Mouse (Mus musculus) liver, embryonic 11.5 days (tissue): ENCODE results near the gene Ppp6r2. TPM values are rescaled to one million over a fixed set of nuclear protein-coding genes. Genes with fewer than 3 reads are reported as not detected.

Experiments
- ATAC-seq: fragments of 200-750 bp; cut with Nextera tagmentation; replicated peaks from 2 replicates; pipeline ENCODE4 v1.8.0; 2017; ENCODE audit warnings: moderate number of reproducible peaks, mild to moderate bottlenecking, moderate TSS enrichment, moderate library complexity; ENCODE audit not compliant: low FRiP score
- DNase-seq: peaks from one replicate; pipeline ENCODE4 v3.0.0-alpha.2; 2017; ENCODE audit warnings: low spot score
- H3K27ac ChIP-seq: fragments of 300-500 bp; sonication (generic); 2 replicates; pipeline ENCODE4 v1.5.1; 2014; ENCODE audit warnings: mild to moderate bottlenecking, low read depth, low read length, control low read depth
- H3K27me3 ChIP-seq: fragments of 300-500 bp; sonication (generic); replicated peaks from 2 replicates; pipeline ENCODE4 v1.6.1; 2014; ENCODE audit warnings: low read length, mixed read lengths; ENCODE audit not compliant: control insufficient read depth, insufficient read depth
- H3K36me3 ChIP-seq: fragments of 300-500 bp; sonication (generic); 2 replicates; pipeline ENCODE4 v1.6.1; 2014; ENCODE audit warnings: mild to moderate bottlenecking, low read length, moderate library complexity, mixed read lengths; ENCODE audit not compliant: control insufficient read depth, insufficient read depth
- H3K4me1 ChIP-seq: fragments of 300-500 bp; sonication (generic); replicated peaks from 2 replicates; pipeline ENCODE4 v1.6.1; 2014; ENCODE audit warnings: low read length, mixed read lengths; ENCODE audit not compliant: control insufficient read depth, insufficient read depth
- H3K4me2 ChIP-seq: fragments of 300-500 bp; sonication (generic); 2 replicates; pipeline ENCODE4 v1.6.1; 2014; ENCODE audit warnings: mild to moderate bottlenecking, control low read depth, moderate library complexity
- H3K4me3 ChIP-seq: fragments of 300-500 bp; sonication (generic); 2 replicates; pipeline ENCODE4 v1.5.1; 2014; ENCODE audit warnings: low read depth, low read length, control low read depth
- H3K9ac ChIP-seq: fragments of 300-500 bp; sonication (generic); 2 replicates; pipeline ENCODE4 v1.6.1; 2014; ENCODE audit warnings: low read depth, low read length, control low read depth
- H3K9me3 ChIP-seq: fragments of 300-500 bp; sonication (generic); 2 replicates; pipeline ENCODE4 v1.6.1; 2016; ENCODE audit warnings: low read length, inconsistent platforms, mixed read lengths; ENCODE audit not compliant: control insufficient read depth
- WGBS: fragments of 180-500 bp; shearing (Covaris S2); extraction: QIAGEN DNeasy Blood & Tissue Kit; methylation state at CpG from one replicate; pipeline ENCODE4 v1.1.7; 2014; 5-methylcytosine and 5-hydroxymethylcytosine counted together
- polyA plus RNA-seq: library from polyadenylated mRNA; unstranded; fragments of >200 nt; fragmentation: Nextera tagmentation; extraction: Ambion mirVana; gene quantifications from 2 replicates; pipeline ENCODE4 v1.2.1, GENCODE M21; 2014

The Ppp6r2 gene
- polyA plus RNA-seq, 1 experiment from 2014 or later = 25.0 TPM

GRCm38 (mm10) chr15:89180081-89180541 is 31.2 kb upstream of the Ppp6r2 start:
- ATAC-seq (0 out of 2 replicates have a peak, but pooled peaks have one; percentile 1), DNase-seq (no peak)
- Histone ChIP-seq H3K27ac (peak overlapping the region; percentile 44), H3K36me3 (no peaks in the 10 kb centered on the region), H3K4me1 (peaks cover 40% of the 10 kb centered on the region), H3K9me3 (no peaks in the 10 kb centered on the region), H3K4me2 (peak overlapping the region; percentile 74), H3K4me3 (peak overlapping the region; percentile 64), H3K9ac (peak overlapping the region; percentile 57), H3K27me3 (peaks cover 24% of the 10 kb centered on the region)
- 3% methylated on average over 26 of the region's 26 CpGs for WGBS

- H3K9ac ChIP-seq = peak within 1 kb of the TSS; percentile 57
- DNase-seq (peak; percentile 82), ATAC-seq (peak; percentile 71)
- H3K4me1 ChIP-seq = peaks cover 38% of the 10 kb centered on the region
- H3K27ac ChIP-seq = peak within 1 kb of the TSS; percentile 89
- 1% methylated on average over 58 of the region's 72 CpGs for WGBS
- peaks cover 3% of the 10 kb centered on the region; the same call in 1 of the 2 replicates for H3K36me3 ChIP-seq
- H3K9me3 ChIP-seq = no peaks in the 10 kb centered on the region
- H3K4me2 ChIP-seq = peak within 1 kb of the TSS; percentile 74
- peak within 1 kb of the TSS; percentile 64 for H3K4me3 ChIP-seq
- peaks cover 22% of the 10 kb centered on the region for H3K27me3 ChIP-seq
Observed at GRCm38 (mm10) chr15:89180571-89181229, 30.7 kb upstream of the Ppp6r2 start, which contains the start of gene Plxnb2. TSS of gene Plxnb2 (minus strand) at chr15:89180788.

- H3K9ac ChIP-seq = peak overlapping the region; percentile 26; the same call in 1 of the 2 replicates
- no peak for DNase-seq
- no peak overlapping the region for H3K27ac ChIP-seq
- ATAC-seq = no peak
- peaks cover 22% of the 10 kb centered on the region for H3K27me3 ChIP-seq
- peak overlapping the region; percentile 74 for H3K4me2 ChIP-seq
- WGBS = 52% methylated on average over 10 of the region's 10 CpGs
- peaks cover 34% of the 10 kb centered on the region for H3K4me1 ChIP-seq
- H3K36me3 ChIP-seq = peaks cover 3% of the 10 kb centered on the region; the same call in 1 of the 2 replicates
- 0 out of 2 replicates have a peak overlapping the region, but pooled peaks have one; percentile 8 for H3K4me3 ChIP-seq
- H3K9me3 ChIP-seq = no peaks in the 10 kb centered on the region
Observed at GRCm38 (mm10) chr15:89181561-89182270, 29.6 kb upstream of the Ppp6r2 start.

GRCm38 (mm10) chr15:89182328-89182741 is 29.0 kb upstream of the Ppp6r2 start:
- Histone ChIP-seq H3K4me2 (peak overlapping the region; percentile 74), H3K27ac (no peak overlapping the region), H3K36me3 (peaks cover 3% of the 10 kb centered on the region; the same call in 1 of the 2 replicates), H3K27me3 (peaks cover 22% of the 10 kb centered on the region), H3K9me3 (no peaks in the 10 kb centered on the region), H3K9ac (no peak overlapping the region), H3K4me3 (no peak overlapping the region), H3K4me1 (peaks cover 28% of the 10 kb centered on the region)
- no peak for ATAC-seq
- DNase-seq = no peak
- 22% methylated on average over 6 of the region's 6 CpGs for WGBS

GRCm38 (mm10) chr15:89182842-89183241 is 28.5 kb upstream of the Ppp6r2 start:
- H3K27ac ChIP-seq = no peak overlapping the region
- no peak overlapping the region for H3K9ac ChIP-seq
- DNase-seq = no peak
- H3K9me3 ChIP-seq = no peaks in the 10 kb centered on the region
- ATAC-seq = no peak
- peaks cover 3% of the 10 kb centered on the region; the same call in 1 of the 2 replicates for H3K36me3 ChIP-seq
- WGBS = 62% methylated on average over 5 of the region's 5 CpGs
- peaks cover 23% of the 10 kb centered on the region for H3K4me1 ChIP-seq
- no peak overlapping the region for H3K4me2 ChIP-seq
- peaks cover 22% of the 10 kb centered on the region for H3K27me3 ChIP-seq
- no peak overlapping the region for H3K4me3 ChIP-seq

GRCm38 (mm10) chr15:89184141-89184936 is 27.0 kb upstream of the Ppp6r2 start:
- DNase-seq = no peak
- H3K4me1 ChIP-seq = peaks cover 9% of the 10 kb centered on the region
- H3K4me3 ChIP-seq = no peak overlapping the region
- WGBS = 67% methylated on average over 5 of the region's 5 CpGs
- ATAC-seq = no peak
- H3K4me2 ChIP-seq = no peak overlapping the region
- H3K27me3 ChIP-seq = peaks cover 19% of the 10 kb centered on the region
- no peak overlapping the region for H3K9ac ChIP-seq
- H3K9me3 ChIP-seq = no peaks in the 10 kb centered on the region
- no peak overlapping the region for H3K27ac ChIP-seq
- peaks cover 3% of the 10 kb centered on the region; the same call in 1 of the 2 replicates for H3K36me3 ChIP-seq

GRCm38 (mm10) chr15:89184937-89185227 is 26.5 kb upstream of the Ppp6r2 start:
- H3K4me1 ChIP-seq = peaks cover 9% of the 10 kb centered on the region
- 88% methylated on average over 5 of the region's 5 CpGs for WGBS

GRCm38 (mm10) chr15:89195261-89195681 is 16.1 kb upstream of the Ppp6r2 start:
- ATAC-seq (0 out of 2 replicates have a peak, but pooled peaks have one; percentile 0), DNase-seq (no peak)
- 20% methylated on average over 6 of the region's 6 CpGs for WGBS
- Histone ChIP-seq H3K4me3 (peak overlapping the region; percentile 92), H3K9me3 (no peaks in the 10 kb centered on the region), H3K27me3 (no peaks in the 10 kb centered on the region), H3K36me3 (no peaks in the 10 kb centered on the region), H3K9ac (peak overlapping the region; percentile 99), H3K27ac (peak overlapping the region; percentile 99), H3K4me2 (peak overlapping the region; percentile 91), H3K4me1 (peaks cover 15% of the 10 kb centered on the region)

More at GRCm38 (mm10) chr15:89184937-89185227, 26.5 kb upstream of the Ppp6r2 start:
- no peak overlapping the region for H3K27ac ChIP-seq
- H3K4me2 ChIP-seq = no peak overlapping the region
- DNase-seq (no peak), ATAC-seq (no peak)
- no peak overlapping the region for H3K4me3 ChIP-seq
- H3K27me3 ChIP-seq = peaks cover 14% of the 10 kb centered on the region
- no peak overlapping the region for H3K9ac ChIP-seq
- peaks cover 3% of the 10 kb centered on the region; the same call in 1 of the 2 replicates for H3K36me3 ChIP-seq
- H3K9me3 ChIP-seq = no peaks in the 10 kb centered on the region
